8 mouse cellular contexts compared by ENCODE assay signal in the genomic region with DNA sequence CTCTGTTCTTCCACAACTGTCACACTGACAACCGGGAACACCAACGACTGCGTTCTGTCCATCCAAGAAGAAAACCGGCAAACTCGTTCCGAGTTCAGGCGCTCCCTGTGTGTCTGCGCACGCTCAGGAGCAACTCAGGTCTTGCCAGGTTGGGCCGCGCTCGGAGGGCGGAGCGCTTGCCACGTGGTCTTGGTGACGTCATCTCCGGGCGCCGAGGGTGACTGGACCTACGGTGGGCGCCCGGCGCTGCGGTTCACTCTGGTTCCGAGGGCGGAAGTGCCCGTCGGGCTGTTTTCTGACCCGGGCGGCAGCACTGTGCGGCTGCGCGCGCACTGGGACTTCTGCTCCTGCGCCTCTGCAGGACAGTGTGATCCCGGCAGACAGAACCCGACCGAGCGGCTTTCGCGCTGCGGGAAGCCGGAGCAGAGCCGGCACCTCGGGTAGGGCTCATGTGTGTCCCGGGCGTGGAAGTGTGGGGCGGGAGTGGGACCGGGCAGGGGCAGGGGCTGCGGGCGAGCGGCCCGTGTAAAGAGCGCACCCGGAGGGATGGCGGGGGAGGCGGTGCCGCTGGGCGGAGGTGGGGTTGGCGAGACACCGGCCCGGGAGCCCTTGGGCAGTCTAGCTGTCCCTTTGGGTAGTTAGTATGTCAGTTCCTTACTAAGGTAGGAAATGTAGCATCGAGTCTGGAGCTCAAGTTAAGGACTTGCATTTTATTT. TPM values are rescaled to one million over a fixed set of nuclear protein-coding genes. Genes with fewer than 3 reads are reported as not detected.
DNase-seq lines count a peak whose midpoint lies in the region; ATAC-seq lines count a peak whose summit lies in the region.

TSS of gene Atg5 (plus strand) at position 214 of the 716 bp plus-strand sequence.

- H3K4me1 ChIP-seq in forebrain, embryonic 14.5 days (ENCODE audit: control insufficient read depth, insufficient read depth, low read length) = peaks cover 16% of the 10 kb centered on the region
- peaks cover 29% of the 10 kb centered on the region for H3K4me1 ChIP-seq in neural tube, embryonic 15.5 days

- no peaks in the 10 kb centered on the region for H3K27me3 ChIP-seq in forebrain, embryonic 14.5 days (replicated peaks; ENCODE audit: control insufficient read depth, insufficient read depth, low read length)
- no peaks in the 10 kb centered on the region for H3K27me3 ChIP-seq in neural tube, embryonic 15.5 days (replicated peaks)

- H3K9ac ChIP-seq in forebrain, embryonic 14.5 days (ENCODE audit: low read length) = peak within 1 kb of the TSS; percentile 90
- H3K9ac ChIP-seq in neural tube, embryonic 15.5 days (replicated peaks) = peak within 1 kb of the TSS; percentile 87

- H3K4me3 ChIP-seq in forebrain, embryonic 14.5 days (ENCODE audit: low read depth, low read length) = peak within 1 kb of the TSS; percentile 91
- H3K4me3 ChIP-seq in neural tube, embryonic 15.5 days (replicated peaks) = peak within 1 kb of the TSS; percentile 93

- H3K27ac ChIP-seq in forebrain, embryonic 14.5 days (ENCODE audit: low read depth, low read length) = peak within 1 kb of the TSS; percentile 85
- peak within 1 kb of the TSS; percentile 89 for H3K27ac ChIP-seq in neural tube, embryonic 15.5 days (replicated peaks)

- peak; percentile 99 for ATAC-seq in forebrain, embryonic 14.5 days
- ATAC-seq in neural tube, embryonic 15.5 days (ENCODE audit: low FRiP score) = peak; percentile 99

- DNase-seq in ES-CJ7 (ENCODE audit: low read depth, low spot score) = peak; percentile 98
- DNase-seq in cerebellum, adult 11 months = peak; percentile 97
- peak; percentile 98 for DNase-seq in forebrain, embryonic 14.5 days (ENCODE audit: low spot score)
- DNase-seq in heart, postnatal 14 days = peak; percentile 99 to 100
- peak; percentile 98 for DNase-seq in layer of hippocampus, adult 11-12 months (ENCODE audit: low spot score)
- DNase-seq in lung, adult 18-20 months = peak; percentile 99
- DNase-seq in testis, postnatal 14 days (ENCODE audit: low spot score) = peak; percentile 99

- under 1% methylated on average over 62 of the region's 63 CpGs for WGBS in forebrain, embryonic 14.5 days
- under 1% methylated on average over 63 of the region's 63 CpGs for WGBS in neural tube, embryonic 15.5 days

- no peaks in the 10 kb centered on the region for H3K9me3 ChIP-seq in forebrain, embryonic 14.5 days (replicated peaks; ENCODE audit: control insufficient read depth, low read length)
- H3K9me3 ChIP-seq in neural tube, embryonic 15.5 days (replicated peaks) = no peaks in the 10 kb centered on the region

- peak within 1 kb of the TSS; percentile 70 for H3K4me2 ChIP-seq in forebrain, embryonic 14.5 days (ENCODE audit: low read length)
- peak within 1 kb of the TSS; percentile 80 for H3K4me2 ChIP-seq in neural tube, embryonic 15.5 days

- intact Hi-C loops in heart, postnatal 14 days (cut with DNase I) = no loop called here

- H3K36me3 ChIP-seq in forebrain, embryonic 14.5 days (ENCODE audit: control insufficient read depth, insufficient read depth, low read length) = no peaks in the 10 kb centered on the region
- H3K36me3 ChIP-seq in neural tube, embryonic 15.5 days = no peaks in the 10 kb centered on the region

RNA-seq across cellular contexts. Expression of gene Atg5, which starts in this region (rescaled TPM):
- polyA plus RNA-seq in forebrain, embryonic 14.5 days (2014; fragmentation: Nextera tagmentation; extraction: Ambion mirVana) = 56.2 and 56.7 TPM in 2 replicates
- total RNA-seq in heart, postnatal 14 days (2021) = 10 to 100 TPM; 14.4 TPM
- polyA plus RNA-seq in neural tube, embryonic 15.5 days (2015; fragmentation: Nextera tagmentation; extraction: Ambion mirVana) = 46.6 and 47.3 TPM in 2 replicates

Comparison
In these comparisons a context has a peak if more than half of its experiments do, and no peak if none do; other contexts are left out.
1. Peak in every context shown above with its lines: DNase-seq, ATAC-seq, H3K4me3 ChIP-seq and H3K27ac ChIP-seq.